ENCODE assay signal across 7 mouse cellular contexts in the genomic region with DNA sequence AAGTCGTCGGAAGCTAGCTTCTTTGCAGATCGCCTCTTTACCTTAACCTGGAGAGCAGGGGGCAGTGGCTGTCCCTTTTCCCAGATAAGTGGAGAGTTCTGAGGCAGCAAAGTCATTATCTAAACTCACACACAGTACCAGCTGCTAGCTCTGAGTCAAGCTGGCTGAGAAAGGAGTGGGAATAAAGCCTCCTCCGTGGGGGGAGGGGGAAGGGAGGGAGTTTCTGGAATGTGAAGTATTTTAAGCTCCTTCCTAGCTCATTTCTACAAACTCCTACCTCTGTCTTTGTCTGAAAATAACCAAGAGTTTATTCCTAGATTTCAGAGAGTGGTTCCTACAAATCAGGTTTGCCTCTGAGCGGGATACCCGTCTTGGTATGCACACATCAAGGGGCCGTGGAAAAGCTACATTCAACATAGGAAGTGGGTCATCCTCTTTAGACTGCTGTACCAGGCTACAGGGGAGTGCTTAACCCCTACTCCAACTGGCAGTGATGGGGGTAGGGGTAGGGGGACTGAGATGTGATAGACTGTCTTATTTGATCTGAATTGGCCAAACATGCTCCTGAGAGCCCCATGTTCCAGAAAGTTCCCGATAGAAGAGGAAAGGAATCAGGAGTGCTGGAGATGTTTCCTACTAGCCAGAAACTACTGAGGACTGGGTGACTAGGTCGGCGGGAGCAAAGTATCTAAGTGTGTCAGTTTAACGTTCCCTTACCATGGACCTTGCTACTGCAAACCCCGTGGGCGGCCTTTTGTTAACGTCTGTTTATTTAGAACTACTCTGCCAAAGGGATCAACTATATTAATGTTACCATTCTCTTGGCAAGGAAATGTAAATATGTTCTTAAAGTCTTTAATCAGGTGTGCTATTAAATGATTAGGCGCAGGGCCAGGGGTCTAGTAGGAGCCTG. TPM values are rescaled to one million over a fixed set of nuclear protein-coding genes. Genes with fewer than 3 reads are reported as not detected.
DNase-seq lines count a peak whose midpoint lies in the region; ATAC-seq and TF ChIP-seq lines count a peak whose summit lies in the region.

No protein-coding gene starts in this region.

- no peak for TF ChIP-seq CTCF in midbrain, postnatal 0 days (IDR thresholded peaks at IDR 0.05)
- TF ChIP-seq CTCF in stomach, postnatal 0 days (IDR thresholded peaks at IDR 0.05; ENCODE audit: low read depth): no peak

- H3K4me3 ChIP-seq in midbrain, embryonic 11.5 days (ENCODE audit: low read depth, low read length): no peak overlapping the region
- no peak overlapping the region for H3K4me3 ChIP-seq in midbrain, postnatal 0 days (ENCODE audit: low read depth, low read length)
- H3K4me3 ChIP-seq in forebrain, embryonic 13.5 days: no peak overlapping the region
- no peak overlapping the region for H3K4me3 ChIP-seq in liver, embryonic 16.5 days (ENCODE audit: low read depth, low read length)
- no peak overlapping the region for H3K4me3 ChIP-seq in stomach, postnatal 0 days (ENCODE audit: low read depth, low read length)

- no peaks in the 10 kb centered on the region for H3K9me3 ChIP-seq in midbrain, embryonic 11.5 days (ENCODE audit: control insufficient read depth, low read length)
- no peaks in the 10 kb centered on the region for H3K9me3 ChIP-seq in midbrain, postnatal 0 days (ENCODE audit: low read length)
- H3K9me3 ChIP-seq in forebrain, embryonic 13.5 days (replicated peaks): no peaks in the 10 kb centered on the region
- H3K9me3 ChIP-seq in liver, embryonic 16.5 days (replicated peaks; ENCODE audit: control insufficient read depth, low read length): no peaks in the 10 kb centered on the region
- no peaks in the 10 kb centered on the region for H3K9me3 ChIP-seq in stomach, postnatal 0 days (ENCODE audit: control insufficient read depth, low read length)

- H3K4me1 ChIP-seq in midbrain, embryonic 11.5 days (ENCODE audit: control insufficient read depth, insufficient read depth, low read length): peaks cover 32% of the 10 kb centered on the region
- no peaks in the 10 kb centered on the region for H3K4me1 ChIP-seq in midbrain, postnatal 0 days (ENCODE audit: insufficient read depth, low read length)
- H3K4me1 ChIP-seq in forebrain, embryonic 13.5 days: peaks cover 38% of the 10 kb centered on the region
- H3K4me1 ChIP-seq in liver, embryonic 16.5 days (ENCODE audit: control insufficient read depth, low read depth, low read length): peaks cover 5% of the 10 kb centered on the region; the same call in 1 of the 2 replicates
- H3K4me1 ChIP-seq in stomach, postnatal 0 days (replicated peaks; ENCODE audit: control insufficient read depth, insufficient read depth): 0 out of 2 replicates have a peak, but pooled peaks cover 2% of the 10 kb centered on the region

- H3K27ac ChIP-seq in midbrain, embryonic 11.5 days (ENCODE audit: low read depth, low read length): peak overlapping the region; percentile 40; the same call in 1 of the 2 replicates
- H3K27ac ChIP-seq in midbrain, postnatal 0 days (ENCODE audit: low read depth, low read length): no peak overlapping the region
- H3K27ac ChIP-seq in forebrain, embryonic 13.5 days: peak overlapping the region; percentile 51; the same call in 1 of the 2 replicates
- H3K27ac ChIP-seq in liver, embryonic 16.5 days (ENCODE audit: low read length): peak overlapping the region; percentile 22; the same call in 1 of the 2 replicates
- no peak overlapping the region for H3K27ac ChIP-seq in stomach, postnatal 0 days (replicated peaks)

- H3K4me2 ChIP-seq in midbrain, embryonic 11.5 days: no peak overlapping the region
- no peak overlapping the region for H3K4me2 ChIP-seq in midbrain, postnatal 0 days (ENCODE audit: low read depth, low read length, poor library complexity, severe bottlenecking)
- no peak overlapping the region for H3K4me2 ChIP-seq in forebrain, embryonic 13.5 days
- no peak overlapping the region for H3K4me2 ChIP-seq in liver, embryonic 16.5 days (ENCODE audit: low read depth, low read length)
- 0 out of 2 replicates have a peak overlapping the region, but pooled peaks have one; percentile 9 for H3K4me2 ChIP-seq in stomach, postnatal 0 days (replicated peaks; ENCODE audit: low read depth)

- 29% methylated on average over 15 of the region's 15 CpGs for WGBS in midbrain, embryonic 11.5 days
- WGBS in midbrain, postnatal 0 days: 36% methylated on average over 15 of the region's 15 CpGs
- WGBS in forebrain, embryonic 13.5 days: 31% methylated on average over 15 of the region's 15 CpGs
- WGBS in liver, embryonic 16.5 days (ENCODE audit: insufficient replicate concordance): 36% methylated on average over 15 of the region's 15 CpGs
- 10% methylated on average over 15 of the region's 15 CpGs for WGBS in stomach, postnatal 0 days

- no peaks in the 10 kb centered on the region for H3K27me3 ChIP-seq in midbrain, embryonic 11.5 days (ENCODE audit: control insufficient read depth, insufficient read depth, low read length)
- no peaks in the 10 kb centered on the region for H3K27me3 ChIP-seq in midbrain, postnatal 0 days (ENCODE audit: insufficient read depth, low read length)
- H3K27me3 ChIP-seq in forebrain, embryonic 13.5 days: no peaks in the 10 kb centered on the region
- H3K27me3 ChIP-seq in liver, embryonic 16.5 days (ENCODE audit: control insufficient read depth, insufficient read depth, low read depth, low read length): peaks cover under 1% of the 10 kb centered on the region
- H3K27me3 ChIP-seq in stomach, postnatal 0 days (ENCODE audit: control insufficient read depth, insufficient read depth, low read length): no peaks in the 10 kb centered on the region

- TF ChIP-seq EP300 in stomach, postnatal 0 days (optimal IDR thresholded peaks at IDR 0.05): no peak

- peaks cover 7% of the 10 kb centered on the region for H3K36me3 ChIP-seq in midbrain, embryonic 11.5 days (ENCODE audit: control insufficient read depth, insufficient read depth, low read length)
- H3K36me3 ChIP-seq in midbrain, postnatal 0 days (ENCODE audit: insufficient read depth, low read length): peaks cover 10% of the 10 kb centered on the region; the same call in 1 of the 2 replicates
- H3K36me3 ChIP-seq in forebrain, embryonic 13.5 days (ENCODE audit: poor library complexity, severe bottlenecking): peaks cover 30% of the 10 kb centered on the region
- no peaks in the 10 kb centered on the region for H3K36me3 ChIP-seq in liver, embryonic 16.5 days (ENCODE audit: control insufficient read depth, insufficient read depth)
- no peaks in the 10 kb centered on the region for H3K36me3 ChIP-seq in stomach, postnatal 0 days (ENCODE audit: control insufficient read depth, insufficient read depth, low read length)

- no peak for ATAC-seq in midbrain, embryonic 11.5 days (ENCODE audit: low FRiP score)
- no peak for ATAC-seq in midbrain, postnatal 0 days (ENCODE audit: low FRiP score)
- 0 out of 2 replicates have a peak, but pooled peaks have one; percentile 44 for ATAC-seq in forebrain, embryonic 13.5 days
- peak; percentile 62 for ATAC-seq in liver, embryonic 16.5 days (ENCODE audit: low read depth)
- ATAC-seq in stomach, postnatal 0 days (ENCODE audit: low FRiP score, low TSS enrichment): peak; percentile 41; the same call in 1 of the 2 replicates

- H3K9ac ChIP-seq in midbrain, embryonic 11.5 days (ENCODE audit: low read length): no peak overlapping the region
- no peak overlapping the region for H3K9ac ChIP-seq in midbrain, postnatal 0 days (replicated peaks; ENCODE audit: low read length, poor library complexity, severe bottlenecking)
- no peak overlapping the region for H3K9ac ChIP-seq in forebrain, embryonic 13.5 days
- no peak overlapping the region for H3K9ac ChIP-seq in liver, embryonic 16.5 days (ENCODE audit: low read depth, low read length)
- H3K9ac ChIP-seq in stomach, postnatal 0 days (ENCODE audit: low read length): no peak overlapping the region

- DNase-seq in midbrain, embryonic 11.5 days (ENCODE audit: low spot score, missing footprints): peak; percentile 89
- DNase-seq in midbrain, postnatal 0 days (ENCODE audit: low spot score): no peak
- DNase-seq in stomach, postnatal 0 days (ENCODE audit: low spot score): peak; percentile 55
- DNase-seq in spleen, adult 18-20 months: no peak
- no peak for DNase-seq in MN1 (ENCODE audit: low spot score)

RNA-seq across cellular contexts. Expression of a gene that starts 9.9 kb away (rescaled TPM):
- polyA plus RNA-seq in midbrain, embryonic 11.5 days (2014; fragmentation: Nextera tagmentation; extraction: Ambion mirVana): 106 and 108 TPM in 2 replicates
- 75.7 and 77.3 TPM in 2 replicates for total RNA-seq in midbrain, postnatal 0 days (2014; rRNA removed)
- 37.6 and 42.2 TPM in 2 replicates for polyA plus RNA-seq in midbrain, postnatal 0 days (2015; fragmentation: Nextera tagmentation; extraction: Ambion mirVana)
- 59.3 and 63.3 TPM in 2 replicates for polyA plus RNA-seq in forebrain, embryonic 13.5 days (2015; fragmentation: Nextera tagmentation; extraction: Ambion mirVana)
- polyA plus RNA-seq in liver, embryonic 16.5 days (2015; fragmentation: Nextera tagmentation; extraction: Ambion mirVana): 0.65 and 0.92 TPM in 2 replicates
- 14.2 and 17.4 TPM in 2 replicates for polyA plus RNA-seq in stomach, postnatal 0 days (2015; fragmentation: Nextera tagmentation; extraction: Ambion mirVana)

RNA-seq across cellular contexts. Expression of a gene that starts 11.1 kb away (rescaled TPM):
- 26.8 and 29.0 TPM in 2 replicates for polyA plus RNA-seq in midbrain, embryonic 11.5 days (2014; fragmentation: Nextera tagmentation; extraction: Ambion mirVana)
- total RNA-seq in midbrain, postnatal 0 days (2014; rRNA removed): 16.2 and 19.7 TPM in 2 replicates
- 17.3 and 18.5 TPM in 2 replicates for polyA plus RNA-seq in midbrain, postnatal 0 days (2015; fragmentation: Nextera tagmentation; extraction: Ambion mirVana)
- polyA plus RNA-seq in forebrain, embryonic 13.5 days (2015; fragmentation: Nextera tagmentation; extraction: Ambion mirVana): 26.0 and 31.9 TPM in 2 replicates
- 6.3 and 7.0 TPM in 2 replicates for polyA plus RNA-seq in liver, embryonic 16.5 days (2015; fragmentation: Nextera tagmentation; extraction: Ambion mirVana)
- polyA plus RNA-seq in stomach, postnatal 0 days (2015; fragmentation: Nextera tagmentation; extraction: Ambion mirVana): 11.6 and 12.0 TPM in 2 replicates

RNA-seq across cellular contexts. Expression of a gene that starts 44.3 kb away (rescaled TPM):
- 22.8 and 27.2 TPM in 2 replicates for polyA plus RNA-seq in midbrain, embryonic 11.5 days (2014; fragmentation: Nextera tagmentation; extraction: Ambion mirVana)
- total RNA-seq in midbrain, postnatal 0 days (2014; rRNA removed): 47.3 and 57.7 TPM in 2 replicates
- 30.3 and 34.6 TPM in 2 replicates for polyA plus RNA-seq in midbrain, postnatal 0 days (2015; fragmentation: Nextera tagmentation; extraction: Ambion mirVana)
- polyA plus RNA-seq in forebrain, embryonic 13.5 days (2015; fragmentation: Nextera tagmentation; extraction: Ambion mirVana): 26.7 and 28.2 TPM in 2 replicates
- polyA plus RNA-seq in liver, embryonic 16.5 days (2015; fragmentation: Nextera tagmentation; extraction: Ambion mirVana): 0.08 TPM in 1 of 2 replicates, not detected in the other
- polyA plus RNA-seq in stomach, postnatal 0 days (2015; fragmentation: Nextera tagmentation; extraction: Ambion mirVana): 6.8 and 7.1 TPM in 2 replicates

Comparison
In these comparisons a context has a peak if more than half of its experiments do, and no peak if none do; other contexts are left out.
1. DNase-seq: peak in midbrain, embryonic 11.5 days (single experiment) and stomach, postnatal 0 days (single experiment); none in midbrain, postnatal 0 days (single experiment), spleen, adult 18-20 months (0 of 2) and MN1 (single experiment).
2. H3K27ac ChIP-seq: peak in midbrain, embryonic 11.5 days (single experiment), forebrain, embryonic 13.5 days (single experiment) and liver, embryonic 16.5 days (single experiment); none in midbrain, postnatal 0 days (single experiment) and stomach, postnatal 0 days (single experiment).
3. ATAC-seq: peak in forebrain, embryonic 13.5 days (single experiment), liver, embryonic 16.5 days (single experiment) and stomach, postnatal 0 days (single experiment); none in midbrain, embryonic 11.5 days (single experiment) and midbrain, postnatal 0 days (single experiment).